Mouse (Mus musculus) myocyte (in vitro differentiated cells): ENCODE measurements around the gene Cs. TPM values are rescaled to one million over a fixed set of nuclear protein-coding genes. Genes with fewer than 3 reads are reported as not detected.

Experiments
- H3K27me3 ChIP-seq: one replicate; pipeline ENCODE4 v1.6.1; 2011; ENCODE audit not compliant: control insufficient read depth, insufficient read depth, insufficient read length
- H3K36me3 ChIP-seq: one replicate; pipeline ENCODE4 v1.6.1; 2011; ENCODE audit not compliant: control insufficient read depth, insufficient read depth
- H3K4me2 ChIP-seq: one replicate; pipeline ENCODE4 v1.6.1; 2011; ENCODE audit warnings: low read depth, control low read depth
- H3K4me3 ChIP-seq: one replicate; pipeline ENCODE4 v1.5.1; 2011; ENCODE audit warnings: mild to moderate bottlenecking, control low read depth, moderate library complexity
- H3K79me2 ChIP-seq: one replicate; pipeline ENCODE4 v1.6.1; 2011; ENCODE audit not compliant: control insufficient read depth, insufficient read depth
- H3ac ChIP-seq: one replicate; pipeline ENCODE4 v1.6.1; 2011; ENCODE audit not compliant: control insufficient read depth, insufficient read length
- CEBPB ChIP-seq: IDR thresholded peaks from 2 replicates; pipeline ENCODE4 v1.6.1; 2011; ENCODE audit warnings: mild to moderate bottlenecking, moderate library complexity; ENCODE audit not compliant: poor library complexity, insufficient read depth, severe bottlenecking
- E2F4 ChIP-seq: IDR thresholded peaks from one replicate; pipeline ENCODE4 v1.6.1; 2011; ENCODE audit warnings: mild to moderate bottlenecking, control low read depth, moderate library complexity; ENCODE audit not compliant: insufficient read depth
- MAX ChIP-seq: IDR thresholded peaks from one replicate; pipeline ENCODE4 v1.6.1; 2011; ENCODE audit warnings: low read depth, mild to moderate bottlenecking, control low read depth
- MYOD1 ChIP-seq, 3 experiments: IDR thresholded peaks; one replicate each; pipeline ENCODE4 v1.6.1; 2011; ENCODE audit warnings: control low read depth in 2 of 3, low read depth in 2 of 3, mild to moderate bottlenecking in 2 of 3, moderate library complexity in 1 of 3; ENCODE audit not compliant: insufficient read length in 2 of 3, control insufficient read depth in 1 of 3
- MYOG ChIP-seq, 3 experiments: IDR thresholded peaks; one replicate each; pipeline ENCODE4 v1.6.1; 2011; ENCODE audit warnings: control low read depth in 2 of 3, low read depth in 2 of 3, mild to moderate bottlenecking in 2 of 3; ENCODE audit not compliant: insufficient read length in 2 of 3, control insufficient read depth in 1 of 3, insufficient read depth in 1 of 3
- POLR2A ChIP-seq: IDR thresholded peaks from one replicate; pipeline ENCODE4 v1.6.1; 2011; ENCODE audit warnings: low read depth, mild to moderate bottlenecking, control low read depth, moderate library complexity; ENCODE audit not compliant: insufficient read length
- POLR2AphosphoS2 ChIP-seq: IDR thresholded peaks from one replicate; pipeline ENCODE4 v1.6.1; 2011; ENCODE audit warnings: low read depth, control low read depth; ENCODE audit not compliant: insufficient read length
- REST ChIP-seq: IDR thresholded peaks from one replicate; pipeline ENCODE4 v1.6.1; 2011; ENCODE audit warnings: mild to moderate bottlenecking, control low read depth, moderate library complexity; ENCODE audit not compliant: insufficient read depth, insufficient read length
- SRF ChIP-seq: IDR thresholded peaks from one replicate; pipeline ENCODE4 v1.6.1; 2011; ENCODE audit warnings: low read depth; ENCODE audit not compliant: control insufficient read depth, insufficient read length
- TCF12 ChIP-seq: IDR thresholded peaks from one replicate; pipeline ENCODE4 v1.6.1; 2011; ENCODE audit warnings: mild to moderate bottlenecking, control low read depth; ENCODE audit not compliant: poor library complexity, insufficient read depth, severe bottlenecking
- TCF3 ChIP-seq: IDR thresholded peaks from one replicate; pipeline ENCODE4 v1.6.1; 2011; ENCODE audit warnings: low read depth, control low read depth; ENCODE audit not compliant: insufficient read length
- USF1 ChIP-seq: IDR thresholded peaks from one replicate; pipeline ENCODE4 v1.6.1; 2011; ENCODE audit warnings: low read depth, mild to moderate bottlenecking, control low read depth, moderate library complexity
- polyA plus RNA-seq: library from polyadenylated mRNA; unstranded; fragments of >200 nt; fragmentation: generic; extraction: Trizol; gene quantifications from one replicate; pipeline ENCODE4 v1.2.1, GENCODE M21; 2012; ENCODE audit warnings: missing spikeins

Cs gene
- polyA plus RNA-seq, 1 experiment = 253 TPM

DNA sequence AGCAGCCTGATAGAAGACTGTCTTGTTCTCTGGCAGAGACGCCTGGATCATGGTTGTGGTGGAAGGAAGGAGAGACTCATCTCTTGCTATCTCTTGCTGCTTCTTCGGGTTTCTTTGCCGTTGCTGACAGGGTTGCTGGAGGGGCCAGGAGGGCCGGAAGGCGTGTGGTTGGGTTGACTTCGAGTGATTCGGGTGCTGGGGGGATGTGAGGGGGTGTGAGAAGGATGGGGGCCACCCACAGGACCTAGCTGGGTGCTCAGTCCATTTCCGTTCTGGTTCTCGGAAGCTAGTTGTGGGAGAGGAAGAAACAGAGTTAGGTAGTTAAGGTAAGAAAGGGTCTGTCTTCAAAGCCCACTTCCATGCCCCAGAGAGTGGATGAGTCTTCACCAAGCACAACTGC lies 64.1 kb downstream of the Cs start:
- no peaks in the 10 kb centered on the region for H3K79me2 ChIP-seq
- H3K27me3 ChIP-seq = no peaks in the 10 kb centered on the region
- TF ChIP-seq SRF (no peak), E2F4 (no peak), REST (no peak), MYOG (IDR thresholded peaks at IDR 0.05; ENCODE audit: control insufficient read depth in 1 of 3, insufficient read depth in 1 of 3, insufficient read length in 2 of 3, low read depth in 2 of 3) (no peak), TCF3 (no peak), CEBPB (no peak), TCF12 (no peak), MAX (no peak), POLR2AphosphoS2 (no peak), POLR2A (no peak), MYOD1 (IDR thresholded peaks at IDR 0.05; ENCODE audit: control insufficient read depth in 1 of 3, insufficient read length in 2 of 3, low read depth in 2 of 3) (no peak), USF1 (no peak)
- no peak overlapping the region for H3K4me3 ChIP-seq
- H3ac ChIP-seq = no peak overlapping the region
- peaks cover 2% of the 10 kb centered on the region for H3K36me3 ChIP-seq
- no peak overlapping the region for H3K4me2 ChIP-seq

DNA sequence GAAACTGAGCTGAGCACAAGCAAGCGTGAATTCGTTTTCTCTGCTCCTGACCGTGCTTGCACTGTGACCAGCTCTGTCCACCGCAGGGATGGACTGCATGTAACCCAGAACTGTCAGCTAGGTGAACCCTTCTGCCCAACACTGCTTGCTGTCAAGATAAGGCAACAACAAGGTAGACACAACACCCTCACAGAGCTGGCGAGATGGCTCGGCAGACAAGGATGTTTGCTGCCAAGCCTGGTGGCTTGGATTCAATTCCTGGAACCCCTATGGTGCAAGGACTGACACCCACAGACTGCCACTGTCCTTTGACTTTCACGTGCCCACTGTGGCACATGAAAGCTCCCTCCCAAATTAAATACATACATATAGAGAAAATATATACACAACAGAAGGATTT lies 66.4 kb downstream of the Cs start:
- Histone ChIP-seq H3K36me3 (peaks cover 8% of the 10 kb centered on the region), H3ac (no peak overlapping the region), H3K4me2 (no peak overlapping the region), H3K4me3 (no peak overlapping the region), H3K27me3 (no peaks in the 10 kb centered on the region), H3K79me2 (no peaks in the 10 kb centered on the region)
- TF ChIP-seq POLR2A = no peak
- no peak for TF ChIP-seq MYOG (IDR thresholded peaks at IDR 0.05; ENCODE audit: control insufficient read depth in 1 of 3, insufficient read depth in 1 of 3, insufficient read length in 2 of 3, low read depth in 2 of 3)

DNA sequence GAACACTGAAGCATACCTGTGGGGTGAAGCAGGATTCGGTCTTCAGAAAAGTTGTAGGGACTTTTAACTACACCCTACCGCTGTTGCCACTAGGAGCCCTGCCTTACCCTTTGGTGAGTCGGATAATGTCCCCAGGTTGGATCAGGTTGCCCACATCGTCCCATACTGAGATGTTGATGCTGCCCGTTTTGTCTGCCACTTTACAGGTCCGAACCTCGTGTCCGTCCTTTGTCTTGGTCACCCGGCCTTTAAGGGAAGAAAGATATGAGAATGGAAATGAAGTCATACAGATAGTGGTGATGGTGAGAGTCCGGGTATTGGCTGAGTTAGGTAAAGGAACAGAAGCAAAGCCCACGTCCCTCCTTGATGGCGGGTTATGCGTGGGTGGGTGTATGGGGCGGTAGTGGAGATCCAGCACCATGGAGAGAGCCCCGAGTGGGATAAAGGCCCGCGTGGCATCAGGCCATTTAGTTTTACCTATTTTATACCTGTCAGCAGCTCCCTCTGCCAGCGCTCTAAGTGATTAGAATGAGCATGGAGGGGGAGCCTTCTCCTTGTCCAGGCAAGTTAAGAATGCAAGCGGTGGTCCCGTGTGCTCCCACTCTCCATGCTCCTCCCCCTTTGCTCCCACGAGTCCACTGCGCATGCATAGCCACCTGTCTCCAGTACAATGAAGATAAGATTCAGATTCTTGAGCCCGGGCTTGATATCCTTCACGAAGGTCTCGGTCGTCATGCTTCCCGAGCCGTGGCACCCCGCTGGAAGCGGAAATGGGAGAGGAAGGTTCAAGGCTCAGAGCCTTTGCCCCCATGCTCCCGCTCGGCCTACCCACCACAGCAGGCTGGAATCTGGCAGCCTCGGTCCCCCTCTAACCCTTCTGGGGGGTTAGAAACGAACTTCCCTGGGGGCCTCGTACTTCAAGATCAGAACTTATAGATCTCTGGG lies 71.3 kb downstream of the Cs start:
- TF ChIP-seq MYOD1 (IDR thresholded peaks at IDR 0.05; ENCODE audit: control insufficient read depth in 1 of 3, insufficient read length in 2 of 3, low read depth in 2 of 3) (no peak), TCF3 (no peak), CEBPB (no peak), USF1 (no peak), REST (peak; percentile 68), MYOG (IDR thresholded peaks at IDR 0.05; ENCODE audit: control insufficient read depth in 1 of 3, insufficient read depth in 1 of 3, insufficient read length in 2 of 3, low read depth in 2 of 3) (no peak), E2F4 (no peak), POLR2A (no peak)
- peaks cover 23% of the 10 kb centered on the region for H3K79me2 ChIP-seq
- H3K4me2 ChIP-seq = peak overlapping the region; percentile 99
- peak overlapping the region; percentile 96 for H3K4me3 ChIP-seq
- H3ac ChIP-seq = peak overlapping the region; percentile 27
- H3K36me3 ChIP-seq = peaks cover 8% of the 10 kb centered on the region
- no peaks in the 10 kb centered on the region for H3K27me3 ChIP-seq

DNA sequence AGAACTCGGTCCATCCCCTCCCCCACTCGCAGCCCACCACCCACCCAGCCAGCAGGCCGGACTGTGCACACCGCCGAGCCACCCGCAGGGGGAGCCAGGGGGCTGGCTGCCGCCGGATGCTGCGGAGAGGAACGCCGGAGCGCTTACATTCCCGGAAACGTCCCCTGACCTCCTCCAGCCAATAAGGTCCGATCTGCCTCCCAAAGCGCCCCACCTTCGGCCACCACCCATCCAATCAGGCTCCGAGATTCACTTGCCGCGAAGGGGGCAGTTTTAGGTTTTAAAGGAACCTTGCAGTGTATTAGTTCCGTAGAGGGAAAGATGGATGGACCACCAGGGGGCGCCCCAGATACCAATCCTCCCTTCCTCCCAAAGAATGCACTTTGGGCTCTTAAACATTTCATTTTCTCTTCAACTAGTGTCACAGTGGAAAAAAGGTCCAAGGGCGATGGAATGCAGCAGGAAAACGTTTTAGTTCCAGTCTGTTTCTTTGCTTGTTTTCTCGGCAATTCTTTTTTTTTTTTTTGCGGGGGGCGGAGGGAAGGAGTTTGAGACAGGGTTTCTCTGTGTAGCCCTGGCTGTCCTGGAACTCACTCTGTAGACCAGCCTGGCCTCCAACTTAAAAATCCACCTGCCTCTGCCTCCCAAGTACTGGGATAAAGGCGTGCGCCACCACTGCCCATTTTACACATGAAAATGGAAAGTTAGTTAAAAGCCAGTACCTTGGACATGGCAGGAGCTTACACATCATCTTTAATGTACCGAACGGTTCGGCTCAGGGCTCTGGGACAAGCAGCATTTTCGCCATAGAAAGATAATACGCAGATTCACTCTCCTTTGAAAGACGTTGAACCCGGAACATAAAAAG lies 72.4 kb downstream of the Cs start:
- Histone ChIP-seq H3K27me3 (no peaks in the 10 kb centered on the region), H3K36me3 (peaks cover 10% of the 10 kb centered on the region), H3K4me3 (peak overlapping the region; percentile 96), H3K79me2 (peaks cover 34% of the 10 kb centered on the region), H3ac (peak overlapping the region; percentile 64), H3K4me2 (peak overlapping the region; percentile 99)
- TF ChIP-seq REST (no peak), TCF3 (no peak), MYOD1 (IDR thresholded peaks at IDR 0.05; ENCODE audit: control insufficient read depth in 1 of 3, insufficient read length in 2 of 3, low read depth in 2 of 3) (peak in 1 of 3 experiments; percentile 23), E2F4 (peak; percentile 73), TCF12 (no peak), MYOG (IDR thresholded peaks at IDR 0.05; ENCODE audit: control insufficient read depth in 1 of 3, insufficient read depth in 1 of 3, insufficient read length in 2 of 3, low read depth in 2 of 3) (peak in 1 of 3 experiments; percentile 25), CEBPB (no peak), MAX (no peak), SRF (no peak), POLR2A (peak; percentile 52), POLR2AphosphoS2 (peak; percentile 68), USF1 (no peak)

DNA sequence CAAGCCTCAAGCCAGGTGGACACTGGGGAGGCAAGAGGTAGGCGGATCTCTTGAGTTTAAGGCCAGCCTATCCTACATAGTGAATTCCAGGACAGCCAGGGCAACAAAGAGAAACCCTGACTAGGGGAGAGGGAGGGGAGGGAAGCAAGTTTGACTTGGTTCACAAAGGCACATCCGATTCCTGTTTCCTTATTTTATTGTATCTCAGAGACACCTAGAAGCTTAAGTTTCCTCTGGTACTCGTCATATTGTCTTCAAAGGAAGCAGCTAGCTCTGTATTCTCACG lies 73.0 kb downstream of the Cs start:
- H3ac ChIP-seq = peak overlapping the region; percentile 64
- peak overlapping the region; percentile 96 for H3K4me3 ChIP-seq
- H3K79me2 ChIP-seq = peaks cover 39% of the 10 kb centered on the region
- TF ChIP-seq MYOD1 (IDR thresholded peaks at IDR 0.05; ENCODE audit: control insufficient read depth in 1 of 3, insufficient read length in 2 of 3, low read depth in 2 of 3) (no peak), MAX (no peak), TCF12 (no peak), POLR2A (no peak), USF1 (no peak)
- peak overlapping the region; percentile 99 for H3K4me2 ChIP-seq
- H3K36me3 ChIP-seq = peaks cover 16% of the 10 kb centered on the region
- no peaks in the 10 kb centered on the region for H3K27me3 ChIP-seq
